Mouse (Mus musculus) thymus, postnatal 36 days (tissue): Measurements from ENCODE around the gene Ogfod2.

Experiments used
- DNase-seq, 2 experiments: peaks; one replicate each; pipeline ENCODE4 v3.0.0; 2022; ENCODE audit warnings: mixed read lengths in 2 of 2

The Ogfod2 gene

DNA sequence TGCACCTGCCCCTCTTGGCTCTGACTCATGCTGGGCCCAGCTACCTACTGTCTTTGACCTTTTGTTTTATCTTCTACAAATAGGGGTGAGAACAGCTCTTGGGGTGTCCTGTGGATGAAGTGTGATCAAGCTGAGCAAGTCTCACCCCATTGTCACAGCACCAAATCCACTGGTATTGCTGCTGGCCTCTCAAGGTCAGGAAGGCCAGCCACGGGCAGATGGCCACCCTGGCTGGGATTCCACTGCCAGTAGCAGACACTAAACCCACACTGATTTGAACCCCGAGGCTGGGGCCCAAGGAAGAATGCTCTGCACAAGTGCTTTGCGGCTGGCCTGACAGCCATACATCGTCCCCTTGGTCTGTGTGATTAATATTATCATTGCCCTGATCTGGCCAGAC lies 46.2 kb downstream of the Ogfod2 start:
- DNase-seq, result no peak

DNA sequence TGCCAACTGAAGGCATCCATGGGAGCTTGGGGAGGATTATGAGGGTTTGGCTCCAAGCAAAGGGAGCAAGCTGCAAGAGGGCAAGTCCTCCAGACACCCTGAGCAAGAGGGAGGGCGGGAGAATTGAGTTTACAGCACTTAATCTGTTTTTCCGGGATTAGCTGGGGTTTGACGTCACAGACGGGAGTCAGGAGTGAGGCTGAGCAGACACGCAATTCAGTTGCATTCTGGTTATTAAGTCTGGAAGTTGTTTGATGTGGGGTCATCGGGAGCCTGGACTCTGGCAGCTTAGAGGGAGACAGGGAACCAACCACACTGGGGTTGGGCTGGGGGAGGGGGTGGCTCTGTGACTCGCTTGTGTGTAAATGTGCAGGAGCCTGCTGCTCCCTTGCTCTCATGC lies 47.4 kb downstream of the Ogfod2 start:
- DNase-seq, result no peak

DNA sequence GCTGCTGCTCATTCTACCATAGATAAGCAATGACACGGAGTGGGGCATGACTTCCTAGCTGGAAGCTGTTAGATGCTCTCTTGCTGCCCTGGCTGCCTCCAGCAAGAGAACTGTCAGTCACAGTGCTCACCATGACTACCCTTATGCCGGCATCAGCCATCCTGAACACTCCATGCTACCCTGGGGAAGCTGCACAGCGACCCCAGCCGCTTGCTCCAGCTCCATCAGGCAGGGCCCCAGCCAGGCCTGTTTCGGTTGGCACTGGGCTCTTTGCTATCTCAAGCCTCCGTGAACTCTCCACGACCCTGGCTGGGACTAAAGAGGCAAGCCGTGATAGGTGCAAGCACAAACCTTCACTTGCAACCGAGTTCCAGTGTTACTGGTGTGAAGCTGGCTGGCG lies 49.7 kb downstream of the Ogfod2 start:
- DNase-seq, result no peak

DNA sequence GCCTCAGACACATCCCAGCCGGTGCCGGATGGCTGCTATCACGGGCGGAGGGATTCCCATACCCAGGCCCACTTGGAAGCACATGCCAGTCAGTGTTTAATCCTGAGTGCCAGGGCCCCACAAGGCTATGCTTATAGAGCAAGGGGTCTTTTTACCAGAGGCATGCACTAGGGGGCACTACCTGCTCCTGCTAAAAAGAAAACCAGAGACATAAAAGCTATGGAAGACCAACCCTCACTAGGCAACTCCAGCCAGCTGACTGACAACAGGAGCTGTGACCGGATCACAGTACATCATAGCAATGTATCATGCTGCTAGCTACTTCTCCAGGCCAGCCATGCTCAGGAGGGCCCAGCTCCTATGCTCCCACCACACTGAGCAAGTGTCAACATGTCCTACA lies 50.5 kb downstream of the Ogfod2 start:
- peak; percentile 82 to 83 for DNase-seq

DNA sequence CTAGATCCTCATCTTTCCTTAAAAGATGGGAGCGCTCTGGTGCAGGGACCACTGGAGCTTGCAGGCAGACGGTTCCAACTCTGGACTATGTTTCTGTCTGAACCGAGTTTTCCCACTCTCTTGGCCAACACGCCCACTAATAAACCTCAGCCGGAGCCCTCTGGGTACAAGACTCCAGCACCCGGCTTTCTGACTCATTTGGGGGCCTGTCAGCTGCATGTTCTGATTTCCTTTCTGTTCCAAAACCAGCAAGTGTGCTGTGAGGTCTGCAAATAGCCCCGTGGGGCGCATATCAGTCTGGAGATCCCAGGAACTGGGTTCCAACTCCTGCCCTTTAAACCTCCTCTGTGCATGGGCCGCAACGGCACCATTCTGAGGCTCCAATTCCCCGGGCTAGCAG lies 51.3 kb downstream of the Ogfod2 start:
- no peak for DNase-seq
